Mouse (Mus musculus) brain, embryonic 14.5 days (tissue): ENCODE results near the gene Galnt15.

Experiments used
- CTCF ChIP-seq: fragments of 200-500 bp; IDR thresholded peaks from 2 replicates; pipeline ENCODE4 v1.5.1; 2012; ENCODE audit warnings: inconsistent platforms, mild to moderate bottlenecking, moderate library complexity, borderline replicate concordance; ENCODE audit not compliant: insufficient read depth, insufficient read length; ENCODE audit errors: extremely low read depth
- POLR2A ChIP-seq: fragments of 200-500 bp; IDR thresholded peaks from 2 replicates; pipeline ENCODE4 v1.6.1; 2012; ENCODE audit warnings: mild to moderate bottlenecking, inconsistent platforms, borderline replicate concordance; ENCODE audit not compliant: poor library complexity, insufficient read depth, insufficient read length, severe bottlenecking; ENCODE audit errors: extremely low read depth

- TF ChIP-seq POLR2A = no peak
- no peak for TF ChIP-seq CTCF
Measured at GRCm38 (mm10) chr14:32072807-32073206, 44.0 kb downstream of the Galnt15 start.
